Mouse (Mus musculus) hindbrain, postnatal 0 days (tissue): ENCODE results near the gene Smad5. TPM values are rescaled to one million over a fixed set of nuclear protein-coding genes. Genes with fewer than 3 reads are reported as not detected.
A peak's percentile ranks its signal among the peaks of the same experiment; 100 is the strongest.

Experiments
- ATAC-seq: fragments of 200-750 bp; cut with Nextera tagmentation; 2 replicates; pipeline ENCODE4 v1.8.0; 2017; ENCODE audit warnings: mild to moderate bottlenecking, moderate TSS enrichment, moderate library complexity
- DNase-seq: peaks from one replicate; pipeline ENCODE4 v3.0.0-alpha.2; 2015; ENCODE audit warnings: low spot score
- H3K27ac ChIP-seq: fragments of 300-500 bp; sonication (generic); 2 replicates; pipeline ENCODE4 v1.5.1; 2014; ENCODE audit warnings: mild to moderate bottlenecking
- H3K27me3 ChIP-seq: fragments of 300-500 bp; sonication (generic); 2 replicates; pipeline ENCODE4 v1.6.1; 2014; ENCODE audit warnings: low read length, mixed read lengths; ENCODE audit not compliant: insufficient read depth
- H3K36me3 ChIP-seq: fragments of 300-500 bp; sonication (generic); 2 replicates; pipeline ENCODE4 v1.6.1; 2014; ENCODE audit warnings: low read length, mixed read lengths; ENCODE audit not compliant: insufficient read depth
- H3K4me1 ChIP-seq: fragments of 300-500 bp; sonication (generic); 2 replicates; pipeline ENCODE4 v1.6.1; 2014; ENCODE audit warnings: antibody characterized with exemption, low read length, mixed read lengths; ENCODE audit not compliant: insufficient read depth
- H3K4me2 ChIP-seq: fragments of 300-500 bp; sonication (generic); 2 replicates; pipeline ENCODE4 v1.6.1; 2014; ENCODE audit warnings: low read depth, mild to moderate bottlenecking, low read length, moderate library complexity, mixed read lengths
- H3K4me3 ChIP-seq: fragments of 300-500 bp; sonication (generic); 2 replicates; pipeline ENCODE4 v1.5.1; 2014; ENCODE audit warnings: low read length
- H3K9ac ChIP-seq: fragments of 300-500 bp; sonication (generic); replicated peaks from 2 replicates; pipeline ENCODE4 v1.6.1; 2014; ENCODE audit warnings: mild to moderate bottlenecking, low read length, moderate library complexity, mixed read lengths
- H3K9me3 ChIP-seq: fragments of 300-500 bp; sonication (generic); 2 replicates; pipeline ENCODE4 v1.6.1; 2016; ENCODE audit warnings: low read length, mixed read lengths
- CTCF ChIP-seq: IDR thresholded peaks from 2 replicates; pipeline ENCODE4 v1.5.1; 2016; ENCODE audit warnings: antibody characterized with exemption, control low read depth, low read depth
- WGBS: fragments of 180-500 bp; shearing (Covaris S2); extraction: QIAGEN DNeasy Blood & Tissue Kit; methylation state at CpG from one replicate; pipeline ENCODE4 v1.1.7; 2014; 5-methylcytosine and 5-hydroxymethylcytosine counted together
- polyA plus RNA-seq: library from polyadenylated mRNA; unstranded; fragments of >200 nt; fragmentation: Nextera tagmentation; extraction: Ambion mirVana; gene quantifications from 2 replicates; pipeline ENCODE4 v1.2.1, GENCODE M21; 2015
- total RNA-seq: library from RNA; depleted of rRNA; stranded (reverse); fragments of >200 nt; gene quantifications from 2 replicates; pipeline ENCODE4 v1.2.3, GENCODE M21; 2014

Smad5 gene
- total and polyA plus RNA-seq, 2 experiments from 2014 or later: 17.7 to 39.5 TPM

- no peak for DNase-seq
- no peaks in the 10 kb centered on the region for H3K9me3 ChIP-seq
- H3K36me3 ChIP-seq: no peaks in the 10 kb centered on the region
- peak; percentile 32 for TF ChIP-seq CTCF
- WGBS: 97% methylated on average over 2 of the region's 2 CpGs
- no peak overlapping the region for H3K9ac ChIP-seq
- no peak overlapping the region for H3K4me2 ChIP-seq
- no peaks in the 10 kb centered on the region for H3K27me3 ChIP-seq
- no peak for ATAC-seq
- no peak overlapping the region for H3K27ac ChIP-seq
- H3K4me1 ChIP-seq: peaks cover 16% of the 10 kb centered on the region
- no peak overlapping the region for H3K4me3 ChIP-seq
Measured at GRCm38 (mm10) chr13:56699370-56699769, 3.4 kb upstream of the Smad5 start.

GRCm38 (mm10) chr13:56700981-56701380, 1.8 kb upstream of the Smad5 start:
- DNase-seq (no peak), ATAC-seq (no peak)
- H3K4me3 ChIP-seq: no peak overlapping the region
- no peak overlapping the region for H3K4me2 ChIP-seq
- TF ChIP-seq CTCF: no peak
- 89% methylated on average over 1 of the region's 1 CpGs for WGBS
- no peak overlapping the region for H3K27ac ChIP-seq
- no peaks in the 10 kb centered on the region for H3K27me3 ChIP-seq
- no peaks in the 10 kb centered on the region for H3K9me3 ChIP-seq
- H3K4me1 ChIP-seq: peaks cover 26% of the 10 kb centered on the region
- no peak overlapping the region for H3K9ac ChIP-seq
- no peaks in the 10 kb centered on the region for H3K36me3 ChIP-seq

DNA sequence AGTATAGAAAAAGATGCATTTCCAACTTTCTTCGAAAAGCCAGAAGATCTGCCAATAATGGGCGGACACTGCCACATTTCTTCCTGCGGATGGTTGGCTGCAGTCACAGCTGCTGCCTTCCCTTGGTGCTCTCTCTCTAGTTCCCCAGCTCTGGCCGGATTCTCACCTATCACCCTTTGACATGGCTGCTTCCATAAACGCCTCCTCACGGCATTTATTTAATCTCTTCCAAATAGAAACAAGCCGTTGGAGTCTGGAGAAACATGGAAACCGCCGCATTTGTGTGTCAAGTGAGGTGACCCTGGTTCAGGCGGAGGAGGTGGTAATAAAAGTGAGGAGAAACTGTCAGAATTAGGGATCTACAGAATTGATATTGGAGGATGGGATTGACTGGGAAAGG, 886 bp upstream of the Smad5 start:
- no peak overlapping the region for H3K9ac ChIP-seq
- ATAC-seq (no peak), DNase-seq (no peak)
- no peak overlapping the region for H3K27ac ChIP-seq
- H3K4me2 ChIP-seq: 0 out of 2 replicates have a peak overlapping the region, but pooled peaks have one; percentile 73
- no peaks in the 10 kb centered on the region for H3K27me3 ChIP-seq
- no peak overlapping the region for H3K4me3 ChIP-seq
- peaks cover 23% of the 10 kb centered on the region for H3K4me1 ChIP-seq
- no peaks in the 10 kb centered on the region for H3K36me3 ChIP-seq
- WGBS: 67% methylated on average over 10 of the region's 10 CpGs
- no peaks in the 10 kb centered on the region for H3K9me3 ChIP-seq
- TF ChIP-seq CTCF: no peak

- Histone ChIP-seq H3K27ac (peak overlapping the region; percentile 97), H3K36me3 (no peaks in the 10 kb centered on the region), H3K9ac (peak overlapping the region; percentile 79), H3K4me1 (peaks cover 30% of the 10 kb centered on the region), H3K4me3 (peak overlapping the region; percentile 57), H3K9me3 (no peaks in the 10 kb centered on the region), H3K4me2 (peak overlapping the region; percentile 73), H3K27me3 (no peaks in the 10 kb centered on the region)
- ATAC-seq: peak; percentile 81
- peak; percentile 89 for DNase-seq
- TF ChIP-seq CTCF: no peak
- WGBS: under 1% methylated on average over 61 of the region's 80 CpGs
Measured at GRCm38 (mm10) chr13:56703222-56703870, 536 bp downstream of the Smad5 start.

- ATAC-seq: peak; percentile 33
- under 1% methylated on average over 11 of the region's 11 CpGs for WGBS
- Histone ChIP-seq H3K4me1 (peaks cover 26% of the 10 kb centered on the region), H3K27ac (peak overlapping the region; percentile 97), H3K9me3 (no peaks in the 10 kb centered on the region), H3K27me3 (no peaks in the 10 kb centered on the region), H3K4me3 (peak overlapping the region; percentile 57), H3K9ac (peak overlapping the region; percentile 79), H3K4me2 (peak overlapping the region; percentile 73), H3K36me3 (no peaks in the 10 kb centered on the region)
- peak; percentile 35 for DNase-seq
- TF ChIP-seq CTCF: no peak
Measured at GRCm38 (mm10) chr13:56703871-56704321, 1.1 kb downstream of the Smad5 start.

DNA sequence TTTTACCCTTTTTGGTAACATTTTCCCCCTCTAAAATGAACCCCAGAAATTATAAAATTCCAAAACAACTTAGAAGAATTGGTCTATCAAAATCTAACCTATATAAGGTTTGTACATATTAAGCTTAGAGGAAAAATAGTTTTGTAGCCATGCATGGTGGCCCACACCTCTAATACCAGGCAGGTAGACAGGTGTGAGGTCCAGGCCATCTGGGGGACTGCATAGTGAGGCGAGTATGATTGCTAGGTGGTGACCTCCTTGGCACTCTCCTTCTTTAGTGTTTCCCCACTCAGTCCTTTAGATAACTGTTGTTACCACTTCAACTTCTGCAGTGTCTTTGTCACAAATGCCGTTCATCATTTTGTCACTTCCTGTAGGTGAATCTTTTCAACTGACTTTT, 1.8 kb downstream of the Smad5 start:
- H3K27ac ChIP-seq: no peak overlapping the region
- H3K4me3 ChIP-seq: peak overlapping the region; percentile 57
- 64% methylated on average over 2 of the region's 2 CpGs for WGBS
- H3K36me3 ChIP-seq: no peaks in the 10 kb centered on the region
- no peaks in the 10 kb centered on the region for H3K9me3 ChIP-seq
- H3K27me3 ChIP-seq: no peaks in the 10 kb centered on the region
- no peak for ATAC-seq
- peaks cover 25% of the 10 kb centered on the region for H3K4me1 ChIP-seq
- no peak for DNase-seq
- H3K9ac ChIP-seq: peak overlapping the region; percentile 79; the same call in 1 of the 2 replicates
- no peak for TF ChIP-seq CTCF
- peak overlapping the region; percentile 73 for H3K4me2 ChIP-seq

DNA sequence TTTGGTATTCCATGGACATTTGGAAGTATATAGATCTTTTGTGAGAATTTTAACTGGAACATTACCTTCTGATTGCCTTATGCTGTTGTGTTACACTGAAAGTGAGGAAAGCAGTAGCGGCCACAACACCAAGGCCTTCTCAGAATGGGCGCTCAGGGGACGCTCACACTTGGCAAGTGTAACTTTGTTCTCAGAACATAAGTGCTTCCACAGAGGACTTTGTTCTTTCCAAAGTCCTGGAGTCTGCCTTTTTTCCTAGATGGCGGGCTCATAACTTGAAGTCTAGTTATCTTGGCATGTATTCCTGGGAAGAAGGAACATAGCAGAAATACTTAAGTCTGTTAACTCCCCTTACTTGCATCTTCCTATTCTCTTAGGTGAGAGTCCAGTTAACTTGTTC, 4.3 kb downstream of the Smad5 start:
- Histone ChIP-seq H3K9me3 (no peaks in the 10 kb centered on the region), H3K27ac (no peak overlapping the region), H3K4me1 (peaks cover 25% of the 10 kb centered on the region), H3K4me3 (no peak overlapping the region), H3K27me3 (no peaks in the 10 kb centered on the region), H3K36me3 (no peaks in the 10 kb centered on the region), H3K9ac (no peak overlapping the region), H3K4me2 (peak overlapping the region; percentile 25)
- no peak for TF ChIP-seq CTCF
- 80% methylated on average over 4 of the region's 4 CpGs for WGBS
- ATAC-seq (no peak), DNase-seq (no peak)
